13 mouse cellular contexts compared by ENCODE assay signal in the genomic region with DNA sequence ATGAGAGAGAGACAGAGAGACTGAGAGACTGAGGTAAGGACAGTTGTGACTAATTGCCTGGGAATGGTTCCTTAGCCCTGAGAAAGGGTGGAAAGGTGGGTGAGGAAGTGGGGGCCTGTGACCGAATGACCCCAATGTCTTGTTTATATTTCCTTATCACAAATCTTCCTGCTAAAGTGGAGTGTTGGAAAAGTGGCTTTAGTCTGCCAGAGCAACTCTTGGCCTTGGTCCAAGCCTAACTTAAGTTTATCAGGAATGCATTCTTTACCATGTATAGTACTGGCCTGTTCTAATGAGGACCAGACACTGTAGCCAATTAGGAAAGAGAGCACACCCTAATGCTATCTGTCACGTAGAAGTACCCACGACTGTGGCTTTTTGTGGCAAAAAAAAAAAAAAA.
DNase-seq lines count a peak whose midpoint lies in the region; ATAC-seq and TF ChIP-seq lines count a peak whose summit lies in the region.
"Had no signal": no experiment of that assay in that cellular context is flagged by ENCODE, and none has a peak within 500 bp of the region (broad histone marks: within the 10 kb centered on the region; RNA-seq: fewer than 3 reads in every experiment).

No protein-coding gene starts in this region.

- peaks cover 18% of the 10 kb centered on the region for H3K4me1 ChIP-seq in embryonic facial prominence, embryonic 10.5 days
- peaks cover 8% of the 10 kb centered on the region; the same call in 1 of the 2 replicates for H3K4me1 ChIP-seq in lung, postnatal 0 days (ENCODE audit: insufficient read depth, low read depth, low read length)
- no peaks in the 10 kb centered on the region for H3K4me1 ChIP-seq in forebrain, embryonic 15.5 days
- H3K4me1 ChIP-seq: neural tube, embryonic 12.5 days had no signal

- peak; percentile 36 for DNase-seq in adipocyte (ENCODE audit: low spot score)
- peak; percentile 25 for DNase-seq in embryonic facial prominence, embryonic 10.5 days (ENCODE audit: low spot score)
- peak; percentile 35 to 66 for DNase-seq in heart, postnatal 10 days
- DNase-seq in lung, postnatal 0 days (ENCODE audit: low spot score): peak; percentile 82
- no peak for DNase-seq in spleen, postnatal 10 days (ENCODE audit: low spot score in 2 of 2)
- no peak for DNase-seq in T-cell, adult 2 months (ENCODE audit: low spot score)
- no peak for DNase-seq in ovary, postnatal 14 days (ENCODE audit: low spot score)
- DNase-seq: adrenal gland, postnatal 14 days; cerebellum, postnatal 25 days had no signal

- H3K36me3 ChIP-seq in embryonic facial prominence, embryonic 10.5 days (replicated peaks): no peaks in the 10 kb centered on the region
- H3K36me3 ChIP-seq in lung, postnatal 0 days (ENCODE audit: insufficient read depth, low read length): no peaks in the 10 kb centered on the region
- no peaks in the 10 kb centered on the region for H3K36me3 ChIP-seq in forebrain, embryonic 15.5 days
- H3K36me3 ChIP-seq: limb, embryonic 15.5 days; neural tube, embryonic 12.5 days had no signal

- TF ChIP-seq EP300 in lung, postnatal 0 days (IDR thresholded peaks at IDR 0.05): peak; percentile 95

- WGBS in embryonic facial prominence, embryonic 10.5 days: 22% methylated on average over 3 of the region's 3 CpGs
- 0% methylated on average over 3 of the region's 3 CpGs for whole genome bisulfite sequencing in lung, postnatal 0 days
- WGBS in forebrain, embryonic 15.5 days: 25% methylated on average over 3 of the region's 3 CpGs

- intact Hi-C loops in heart, postnatal 10 days (cut with DNase I): loop anchor here (10.0 kb wide), 1 partner anchor 169 kb away; no protein-coding TSS in a partner anchor

- H3K4me2 ChIP-seq in lung, postnatal 0 days (replicated peaks; ENCODE audit: low read depth, low read length): no peak overlapping the region; the same call in 1 of the 2 replicates
- H3K4me2 ChIP-seq in forebrain, embryonic 15.5 days (replicated peaks): no peak overlapping the region
- H3K4me2 ChIP-seq: limb, embryonic 15.5 days; neural tube, embryonic 12.5 days had no signal

- H3K4me3 ChIP-seq in embryonic facial prominence, embryonic 10.5 days: no peak overlapping the region
- no peak overlapping the region for H3K4me3 ChIP-seq in lung, postnatal 0 days (ENCODE audit: low read depth, low read length)
- no peak overlapping the region for H3K4me3 ChIP-seq in forebrain, embryonic 15.5 days
- H3K4me3 ChIP-seq: limb, embryonic 15.5 days; neural tube, embryonic 12.5 days had no signal

- H3K9ac ChIP-seq in lung, postnatal 0 days (replicated peaks; ENCODE audit: low read depth): no peak overlapping the region
- no peak overlapping the region for H3K9ac ChIP-seq in forebrain, embryonic 15.5 days (replicated peaks)
- H3K9ac ChIP-seq: limb, embryonic 15.5 days; neural tube, embryonic 12.5 days had no signal

- peak; percentile 85 for ATAC-seq in lung, postnatal 0 days
- ATAC-seq in forebrain, embryonic 15.5 days (replicated peaks): no peak
- ATAC-seq: inflammation-experienced regulatory T-cells, adult 6 months had no signal

- H3K27ac ChIP-seq in embryonic facial prominence, embryonic 10.5 days (replicated peaks): no peak overlapping the region
- H3K27ac ChIP-seq in lung, postnatal 0 days (ENCODE audit: low read length): no peak overlapping the region
- H3K27ac ChIP-seq in forebrain, embryonic 15.5 days (replicated peaks): no peak overlapping the region
- H3K27ac ChIP-seq: limb, embryonic 15.5 days; neural tube, embryonic 12.5 days had no signal

- TF ChIP-seq CTCF in lung, postnatal 0 days (IDR thresholded peaks at IDR 0.05): no peak

- no peaks in the 10 kb centered on the region for H3K9me3 ChIP-seq in embryonic facial prominence, embryonic 10.5 days
- H3K9me3 ChIP-seq in lung, postnatal 0 days (ENCODE audit: low read length): no peaks in the 10 kb centered on the region
- no peaks in the 10 kb centered on the region for H3K9me3 ChIP-seq in forebrain, embryonic 15.5 days
- H3K9me3 ChIP-seq: limb, embryonic 15.5 days; neural tube, embryonic 12.5 days had no signal

- no peaks in the 10 kb centered on the region for H3K27me3 ChIP-seq in embryonic facial prominence, embryonic 10.5 days (replicated peaks; ENCODE audit: low read depth, poor library complexity, severe bottlenecking)
- H3K27me3 ChIP-seq in lung, postnatal 0 days (replicated peaks; ENCODE audit: insufficient read depth, low read length): no peaks in the 10 kb centered on the region
- H3K27me3 ChIP-seq in forebrain, embryonic 15.5 days: no peaks in the 10 kb centered on the region
- H3K27me3 ChIP-seq: limb, embryonic 15.5 days; neural tube, embryonic 12.5 days had no signal

Comparison
In these comparisons a context has a peak if more than half of its experiments do, and no peak if none do; other contexts are left out.
1. DNase-seq: peak in adipocyte (single experiment), embryonic facial prominence, embryonic 10.5 days (single experiment), heart, postnatal 10 days (2 of 2) and lung, postnatal 0 days (single experiment); none in spleen, postnatal 10 days (0 of 2), T-cell, adult 2 months (single experiment) and ovary, postnatal 14 days (single experiment).